Mouse (Mus musculus): Measurements from ENCODE around the gene Hist2h2be. TPM values are rescaled to one million over a fixed set of nuclear protein-coding genes. Genes with fewer than 3 reads are reported as not detected.
"Not testable (repeated sequence)": the region's sequence is repeated elsewhere in the genome, so short reads cannot be mapped to it uniquely, and the experiment has no call there.

Hist2h2be gene
- polyA plus RNA-seq, 1 experiment from 2014 or later, result 2.3 TPM

GRCm38 (mm10) chr3:96240799-96241197, 19.9 kb downstream of the Hist2h2be start:
- DNase-seq (ENCODE audit: low spot score), result no peak
- Histone ChIP-seq H3K27ac (ENCODE audit: low read length) (peak overlapping the region; percentile 78), H3K4me1 (ENCODE audit: insufficient read depth, low read depth, low read length) (peaks cover 13% of the 10 kb centered on the region), H3K4me2 (replicated peaks; ENCODE audit: low read depth, low read length) (peak overlapping the region; percentile 38), H3K27me3 (replicated peaks; ENCODE audit: insufficient read depth, low read length) (no peaks in the 10 kb centered on the region), H3K36me3 (ENCODE audit: insufficient read depth, low read length) (no peaks in the 10 kb centered on the region), H3K9me3 (ENCODE audit: low read length) (no peaks in the 10 kb centered on the region), H3K4me3 (ENCODE audit: low read depth, low read length) (peak overlapping the region; percentile 14; the same call in 1 of the 2 replicates), H3K9ac (replicated peaks; ENCODE audit: low read depth) (peak overlapping the region; percentile 36)
- TF ChIP-seq EP300 (IDR thresholded peaks at IDR 0.05) (no peak), CTCF (IDR thresholded peaks at IDR 0.05) (no peak)
- WGBS, result 71% methylated on average over 9 of the region's 9 CpGs
- ATAC-seq, result no peak

- Histone ChIP-seq H3K36me3 (ENCODE audit: insufficient read depth, low read length) (no peaks in the 10 kb centered on the region), H3K27me3 (replicated peaks; ENCODE audit: insufficient read depth, low read length) (no peaks in the 10 kb centered on the region), H3K9me3 (ENCODE audit: low read length) (no peaks in the 10 kb centered on the region), H3K27ac (ENCODE audit: low read length) (peak overlapping the region; percentile 90), H3K4me2 (replicated peaks; ENCODE audit: low read depth, low read length) (peak overlapping the region; percentile 55), H3K4me3 (ENCODE audit: low read depth, low read length) (peak overlapping the region; percentile 28; the same call in 1 of the 2 replicates), H3K4me1 (ENCODE audit: insufficient read depth, low read depth, low read length) (peaks cover 14% of the 10 kb centered on the region), H3K9ac (replicated peaks; ENCODE audit: low read depth) (peak overlapping the region; percentile 37)
- 70% methylated on average over 7 of the region's 7 CpGs for WGBS
- TF ChIP-seq CTCF (IDR thresholded peaks at IDR 0.05) (no peak), EP300 (IDR thresholded peaks at IDR 0.05) (no peak)
- ATAC-seq (no peak), DNase-seq (ENCODE audit: low spot score) (no peak)
These were observed 23.1 kb downstream of the Hist2h2be start for GRCm38 (mm10) chr3:96243921-96244572.

DNA sequence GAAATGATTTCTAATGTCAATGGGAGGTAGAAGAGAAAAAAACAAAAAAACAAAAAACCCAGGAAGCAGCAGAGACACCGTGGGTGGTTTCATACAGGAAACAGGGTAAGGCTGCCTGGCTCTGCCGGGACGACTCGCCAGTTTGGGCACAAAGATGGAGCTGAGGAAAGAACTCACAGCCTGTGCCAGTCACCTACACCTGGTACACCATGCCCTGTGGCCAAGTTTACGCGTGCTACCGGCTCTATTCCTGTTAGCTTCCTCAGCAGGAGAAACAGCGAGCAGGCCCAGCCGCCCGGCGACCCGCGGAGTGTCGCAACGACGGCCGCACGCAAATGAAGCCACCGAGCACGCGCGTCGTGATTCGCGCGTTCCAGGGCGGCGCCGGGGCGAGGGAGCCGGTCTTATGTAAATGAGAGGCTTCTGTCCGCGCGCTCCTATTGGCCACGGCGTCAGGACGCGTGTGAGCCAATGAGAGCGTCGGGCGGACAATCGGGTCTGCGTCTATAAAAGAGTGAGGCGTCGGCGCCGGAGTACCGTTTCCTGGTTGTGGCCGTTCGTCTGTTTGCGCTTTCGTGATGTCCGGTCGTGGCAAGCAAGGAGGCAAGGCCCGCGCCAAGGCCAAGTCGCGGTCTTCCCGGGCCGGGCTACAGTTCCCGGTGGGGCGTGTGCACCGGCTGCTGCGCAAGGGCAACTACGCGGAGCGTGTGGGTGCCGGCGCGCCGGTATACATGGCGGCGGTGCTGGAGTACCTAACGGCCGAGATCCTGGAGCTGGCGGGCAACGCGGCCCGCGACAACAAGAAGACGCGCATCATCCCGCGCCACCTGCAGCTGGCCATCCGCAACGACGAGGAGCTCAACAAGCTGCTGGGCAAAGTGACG, 24.3 kb downstream of the Hist2h2be start, which contains the start of gene Hist2h2aa1:
Hist2h2aa1 (plus strand) TSS at position 495 of the 884 bp plus-strand sequence.
- H3K9me3 ChIP-seq (ENCODE audit: low read length); H3K36me3 ChIP-seq (ENCODE audit: insufficient read depth, low read length); H3K27me3 ChIP-seq (replicated peaks; ENCODE audit: insufficient read depth, low read length): not testable (repeated sequence)
- Histone ChIP-seq H3K4me3 (ENCODE audit: low read depth, low read length) (peak within 1 kb of the TSS; percentile 28), H3K4me2 (replicated peaks; ENCODE audit: low read depth, low read length) (peak within 1 kb of the TSS; percentile 55), H3K9ac (replicated peaks; ENCODE audit: low read depth) (peak within 1 kb of the TSS; percentile 37), H3K27ac (ENCODE audit: low read length) (peak within 1 kb of the TSS; percentile 90), H3K4me1 (ENCODE audit: insufficient read depth, low read depth, low read length) (peaks cover 14% of the 10 kb centered on the region)
- DNase-seq (ENCODE audit: low spot score) (peak; percentile 85), ATAC-seq (peak; percentile 85)
- whole genome bisulfite sequencing, result 0% methylated on average over 15 of the region's 88 CpGs

DNA sequence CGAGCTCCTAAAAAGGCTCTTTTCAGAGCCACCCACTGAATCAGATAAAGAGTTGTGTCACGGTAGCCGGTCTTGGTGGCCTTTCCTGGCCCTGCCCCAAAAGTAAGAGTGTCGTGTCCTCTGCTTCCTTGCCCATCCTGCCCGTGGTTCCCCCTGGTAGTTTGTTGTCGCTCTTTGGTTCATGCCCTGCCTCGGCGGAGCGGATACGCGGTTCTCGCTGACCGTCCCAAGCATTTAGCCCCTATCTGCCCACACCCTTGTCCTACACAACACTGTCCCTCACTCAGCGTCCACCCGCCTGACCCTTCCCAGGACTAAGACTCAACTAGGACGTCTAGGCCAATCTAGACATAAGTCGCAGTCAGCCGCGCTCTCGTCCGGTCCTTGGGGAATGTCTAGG, 25.1 kb downstream of the Hist2h2be start:
- WGBS, result 0% methylated on average over 10 of the region's 21 CpGs
- not testable (repeated sequence) for H3K27ac ChIP-seq (ENCODE audit: low read length); H3K9ac ChIP-seq (replicated peaks; ENCODE audit: low read depth); H3K4me2 ChIP-seq (replicated peaks; ENCODE audit: low read depth, low read length); ATAC-seq; H3K36me3 ChIP-seq (ENCODE audit: insufficient read depth, low read length); H3K27me3 ChIP-seq (replicated peaks; ENCODE audit: insufficient read depth, low read length); H3K9me3 ChIP-seq (ENCODE audit: low read length); DNase-seq (ENCODE audit: low spot score)
- Histone ChIP-seq H3K4me1 (ENCODE audit: insufficient read depth, low read depth, low read length) (peaks cover 10% of the 10 kb centered on the region), H3K4me3 (ENCODE audit: low read depth, low read length) (peak overlapping the region; percentile 25; the same call in 1 of the 2 replicates)

GRCm38 (mm10) chr3:96246427-96246856, 25.5 kb downstream of the Hist2h2be start, which contains the start of gene Hist2h3c1:
Gene Hist2h3c1, plus strand, starts transcription at chr3:96246685.
- peak; percentile 91 for ATAC-seq
- WGBS, result no CpG with 5 or more reads among the region's 47 CpGs
- not testable (repeated sequence) for H3K27ac ChIP-seq (ENCODE audit: low read length); H3K9me3 ChIP-seq (ENCODE audit: low read length); H3K4me1 ChIP-seq (ENCODE audit: insufficient read depth, low read depth, low read length); H3K9ac ChIP-seq (replicated peaks; ENCODE audit: low read depth); H3K36me3 ChIP-seq (ENCODE audit: insufficient read depth, low read length); DNase-seq (ENCODE audit: low spot score); H3K4me2 ChIP-seq (replicated peaks; ENCODE audit: low read depth, low read length); H3K27me3 ChIP-seq (replicated peaks; ENCODE audit: insufficient read depth, low read length)
- H3K4me3 ChIP-seq (ENCODE audit: low read depth, low read length), result peak within 1 kb of the TSS; percentile 25; the same call in 1 of the 2 replicates

GRCm38 (mm10) chr3:96247356-96248140, 26.6 kb downstream of the Hist2h2be start:
- no peaks in the 10 kb centered on the region for H3K27me3 ChIP-seq (replicated peaks; ENCODE audit: insufficient read depth, low read length)
- H3K36me3 ChIP-seq (ENCODE audit: insufficient read depth, low read length), result no peaks in the 10 kb centered on the region
- H3K9me3 ChIP-seq (ENCODE audit: low read length), result no peaks in the 10 kb centered on the region
- ATAC-seq, result no peak
- H3K4me1 ChIP-seq (ENCODE audit: insufficient read depth, low read depth, low read length), result peaks cover 10% of the 10 kb centered on the region; the same call in 1 of the 2 replicates
- DNase-seq (ENCODE audit: low spot score), result no peak
- H3K27ac ChIP-seq (ENCODE audit: low read length), result no peak overlapping the region
- H3K9ac ChIP-seq (replicated peaks; ENCODE audit: low read depth), result no peak overlapping the region
- H3K4me2 ChIP-seq (replicated peaks; ENCODE audit: low read depth, low read length), result no peak overlapping the region; the same call in 1 of the 2 replicates
- TF ChIP-seq EP300 (IDR thresholded peaks at IDR 0.05) (no peak), CTCF (IDR thresholded peaks at IDR 0.05) (no peak)
- no peak overlapping the region for H3K4me3 ChIP-seq (ENCODE audit: low read depth, low read length)
- 13% methylated on average over 11 of the region's 11 CpGs for WGBS
